ENCODE assay signal across 13 mouse cellular contexts in the genomic region with DNA sequence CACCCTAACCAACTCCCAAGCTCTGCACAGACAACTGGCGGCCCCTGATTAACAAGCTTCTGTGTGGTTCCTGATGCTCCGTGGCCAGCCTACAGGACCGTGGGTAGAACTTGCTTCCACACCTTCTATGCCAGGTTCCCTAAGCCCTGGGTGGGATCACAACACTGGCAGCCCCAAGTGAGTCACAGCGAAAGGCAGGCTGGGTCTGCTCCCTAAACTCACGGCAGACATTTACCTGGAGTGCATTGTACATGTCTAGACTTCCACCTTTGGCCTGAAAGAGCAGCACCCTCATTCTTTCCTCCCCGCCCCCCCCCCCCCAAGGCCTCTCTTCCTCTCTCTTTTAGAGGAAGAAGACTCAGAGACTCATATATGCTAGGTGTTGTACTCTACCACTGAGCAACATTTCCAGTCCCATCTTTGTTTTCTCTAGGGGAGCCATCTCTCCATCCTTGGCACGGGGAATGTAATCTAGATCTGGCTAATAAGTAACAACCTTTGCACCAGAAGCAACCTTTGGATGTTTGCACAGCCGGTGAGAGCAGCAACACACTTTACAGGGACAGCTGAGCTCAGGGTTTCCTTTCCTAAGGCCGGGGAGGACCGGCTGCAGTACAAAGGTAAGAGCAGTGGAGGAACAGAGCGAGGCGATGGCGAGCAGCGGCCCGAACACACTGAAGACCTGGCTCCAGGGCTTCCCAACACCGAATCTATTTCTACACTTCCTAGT. TPM values are rescaled to one million over a fixed set of nuclear protein-coding genes. Genes with fewer than 3 reads are reported as not detected.
DNase-seq lines count a peak whose midpoint lies in the region; ATAC-seq and TF ChIP-seq lines count a peak whose summit lies in the region.
"Had no signal": no experiment of that assay in that cellular context is flagged by ENCODE, and none has a peak within 500 bp of the region (broad histone marks: within the 10 kb centered on the region; RNA-seq: fewer than 3 reads in every experiment).

No protein-coding gene starts in this region.

- H3K27me3 ChIP-seq in lung, postnatal 0 days (replicated peaks; ENCODE audit: insufficient read depth, low read length), result no peaks in the 10 kb centered on the region
- no peaks in the 10 kb centered on the region for H3K27me3 ChIP-seq in kidney, embryonic 14.5 days (ENCODE audit: control insufficient read depth, insufficient read depth, low read length)
- H3K27me3 ChIP-seq in liver, embryonic 11.5 days (replicated peaks; ENCODE audit: control insufficient read depth, insufficient read depth, low read length), result no peaks in the 10 kb centered on the region
- H3K27me3 ChIP-seq in stomach, postnatal 0 days (ENCODE audit: control insufficient read depth, insufficient read depth, low read length), result no peaks in the 10 kb centered on the region
- H3K27me3 ChIP-seq in heart, embryonic 11.5 days (ENCODE audit: control insufficient read depth, insufficient read depth, low read length), result no peaks in the 10 kb centered on the region

- 65% methylated on average over 15 of the region's 16 CpGs for WGBS in lung, postnatal 0 days
- 68% methylated on average over 15 of the region's 16 CpGs for WGBS in kidney, embryonic 14.5 days
- 78% methylated on average over 16 of the region's 16 CpGs for WGBS in liver, embryonic 11.5 days
- 65% methylated on average over 15 of the region's 16 CpGs for WGBS in stomach, postnatal 0 days
- WGBS in heart, embryonic 11.5 days (ENCODE audit: insufficient replicate concordance), result 81% methylated on average over 16 of the region's 16 CpGs

- TF ChIP-seq CTCF in lung, postnatal 0 days (IDR thresholded peaks at IDR 0.05), result no peak
- no peak for TF ChIP-seq CTCF in stomach, postnatal 0 days (IDR thresholded peaks at IDR 0.05; ENCODE audit: low read depth)

- H3K4me1 ChIP-seq in lung, postnatal 0 days (ENCODE audit: insufficient read depth, low read depth, low read length), result no peaks in the 10 kb centered on the region
- H3K4me1 ChIP-seq in kidney, embryonic 14.5 days (ENCODE audit: control insufficient read depth, insufficient read depth, low read length), result peaks cover 19% of the 10 kb centered on the region; the same call in 1 of the 2 replicates
- no peaks in the 10 kb centered on the region; the same call in 1 of the 2 replicates for H3K4me1 ChIP-seq in liver, embryonic 11.5 days (replicated peaks; ENCODE audit: control insufficient read depth, insufficient read depth, low read length)
- H3K4me1 ChIP-seq in stomach, postnatal 0 days (replicated peaks; ENCODE audit: control insufficient read depth, insufficient read depth), result no peaks in the 10 kb centered on the region
- no peaks in the 10 kb centered on the region for H3K4me1 ChIP-seq in heart, embryonic 11.5 days (ENCODE audit: control insufficient read depth, insufficient read depth, low read length)

- H3K27ac ChIP-seq in lung, postnatal 0 days (ENCODE audit: low read length), result peak overlapping the region; percentile 4; the same call in 1 of the 2 replicates
- H3K27ac ChIP-seq in kidney, embryonic 14.5 days (ENCODE audit: low read depth, low read length), result peak overlapping the region; percentile 47; the same call in 1 of the 2 replicates
- H3K27ac ChIP-seq in liver, embryonic 11.5 days (ENCODE audit: low read depth, low read length), result peak overlapping the region; percentile 16; the same call in 1 of the 2 replicates
- H3K27ac ChIP-seq in stomach, postnatal 0 days (replicated peaks), result peak overlapping the region; percentile 58
- H3K27ac ChIP-seq in heart, embryonic 11.5 days (ENCODE audit: low read depth, low read length), result no peak overlapping the region
- H3K27ac ChIP-seq: hindbrain, embryonic 10.5 days; limb, embryonic 10.5 days; midbrain, embryonic 10.5 days had no signal

- peak; percentile 71 for DNase-seq in lung, postnatal 0 days (ENCODE audit: low spot score)
- no peak for DNase-seq in lung, postnatal 25 days (ENCODE audit: low spot score)
- no peak for DNase-seq in liver, embryonic 11.5 days (ENCODE audit: low spot score)
- DNase-seq in stomach, postnatal 0 days (ENCODE audit: low spot score), result peak; percentile 81
- DNase-seq in adipocyte (ENCODE audit: low spot score), result no peak
- DNase-seq: adrenal gland, adult 2 months; thymus, postnatal 14 days had no signal

- no peak overlapping the region for H3K9ac ChIP-seq in lung, postnatal 0 days (replicated peaks; ENCODE audit: low read depth)
- no peak overlapping the region for H3K9ac ChIP-seq in kidney, embryonic 14.5 days (ENCODE audit: low read depth, low read length)
- no peak overlapping the region for H3K9ac ChIP-seq in liver, embryonic 11.5 days (ENCODE audit: low read depth, low read length)
- no peak overlapping the region for H3K9ac ChIP-seq in stomach, postnatal 0 days (ENCODE audit: low read length)
- no peak overlapping the region for H3K9ac ChIP-seq in heart, embryonic 11.5 days (ENCODE audit: low read depth, low read length)

- H3K9me3 ChIP-seq in lung, postnatal 0 days (ENCODE audit: low read length), result no peaks in the 10 kb centered on the region
- H3K9me3 ChIP-seq in kidney, embryonic 14.5 days (ENCODE audit: control insufficient read depth, low read length), result no peaks in the 10 kb centered on the region
- H3K9me3 ChIP-seq in liver, embryonic 11.5 days (ENCODE audit: control insufficient read depth, low read length), result no peaks in the 10 kb centered on the region
- H3K9me3 ChIP-seq in stomach, postnatal 0 days (ENCODE audit: control insufficient read depth, low read length), result no peaks in the 10 kb centered on the region
- H3K9me3 ChIP-seq in heart, embryonic 11.5 days (replicated peaks; ENCODE audit: control insufficient read depth, low read length), result no peaks in the 10 kb centered on the region
- H3K9me3 ChIP-seq: hindbrain, embryonic 10.5 days; limb, embryonic 10.5 days; midbrain, embryonic 10.5 days had no signal

- no peak overlapping the region for H3K4me2 ChIP-seq in lung, postnatal 0 days (replicated peaks; ENCODE audit: low read depth, low read length)
- no peak overlapping the region for H3K4me2 ChIP-seq in kidney, embryonic 14.5 days (replicated peaks; ENCODE audit: low read depth, low read length)
- H3K4me2 ChIP-seq in liver, embryonic 11.5 days, result no peak overlapping the region
- H3K4me2 ChIP-seq in stomach, postnatal 0 days (replicated peaks; ENCODE audit: low read depth), result no peak overlapping the region
- H3K4me2 ChIP-seq in heart, embryonic 11.5 days, result no peak overlapping the region

- no peak overlapping the region for H3K4me3 ChIP-seq in lung, postnatal 0 days (ENCODE audit: low read depth, low read length)
- no peak overlapping the region for H3K4me3 ChIP-seq in kidney, embryonic 14.5 days (ENCODE audit: low read length)
- H3K4me3 ChIP-seq in liver, embryonic 11.5 days (ENCODE audit: low read depth, low read length), result no peak overlapping the region
- no peak overlapping the region for H3K4me3 ChIP-seq in stomach, postnatal 0 days (ENCODE audit: low read depth, low read length)
- no peak overlapping the region for H3K4me3 ChIP-seq in heart, embryonic 11.5 days (ENCODE audit: low read depth, low read length)
- H3K4me3 ChIP-seq: hindbrain, embryonic 10.5 days; limb, embryonic 10.5 days; midbrain, embryonic 10.5 days had no signal

- ATAC-seq in lung, postnatal 0 days, result peak; percentile 77
- ATAC-seq in kidney, embryonic 14.5 days (ENCODE audit: low FRiP score, low TSS enrichment), result peak; percentile 36; the same call in 1 of the 2 replicates
- ATAC-seq in liver, embryonic 11.5 days (replicated peaks; ENCODE audit: low FRiP score), result 0 out of 2 replicates have a peak, but pooled peaks have one; percentile 53
- peak; percentile 91 for ATAC-seq in stomach, postnatal 0 days (ENCODE audit: low FRiP score, low TSS enrichment)
- ATAC-seq in granulocyte monocyte progenitor cell, adult 5-6 weeks (replicated peaks; ENCODE audit: poor library complexity, severe bottlenecking), result no peak
- no peak for ATAC-seq in heart, embryonic 11.5 days (replicated peaks; ENCODE audit: insufficient number of reproducible peaks, low FRiP score, low TSS enrichment)

- peaks cover 5% of the 10 kb centered on the region; the same call in 1 of the 2 replicates for H3K36me3 ChIP-seq in lung, postnatal 0 days (ENCODE audit: insufficient read depth, low read length)
- peaks cover 41% of the 10 kb centered on the region for H3K36me3 ChIP-seq in kidney, embryonic 14.5 days (ENCODE audit: control insufficient read depth, insufficient read depth, low read length)
- H3K36me3 ChIP-seq in liver, embryonic 11.5 days (ENCODE audit: control insufficient read depth, insufficient read depth, low read length), result peaks cover 5% of the 10 kb centered on the region; the same call in 1 of the 2 replicates
- H3K36me3 ChIP-seq in stomach, postnatal 0 days (ENCODE audit: control insufficient read depth, insufficient read depth, low read length), result peaks cover 10% of the 10 kb centered on the region
- peaks cover 28% of the 10 kb centered on the region for H3K36me3 ChIP-seq in heart, embryonic 11.5 days (ENCODE audit: control insufficient read depth, insufficient read depth, low read length)

- TF ChIP-seq EP300 in lung, postnatal 0 days (IDR thresholded peaks at IDR 0.05), result peak; percentile 35; the same call in 1 of the 2 replicates
- no peak for TF ChIP-seq EP300 in stomach, postnatal 0 days (optimal IDR thresholded peaks at IDR 0.05)

RNA-seq across cellular contexts. Expression of a gene that starts 51.1 kb away (rescaled TPM):
- polyA plus RNA-seq in lung, postnatal 0 days (2015; fragmentation: Nextera tagmentation; extraction: Ambion mirVana), result 65.1 and 85.0 TPM in 2 replicates
- 53.3 and 68.1 TPM in 2 replicates for polyA plus RNA-seq in kidney, embryonic 14.5 days (2014; fragmentation: Nextera tagmentation; extraction: Ambion mirVana)
- 29.1 and 29.2 TPM in 2 replicates for polyA plus RNA-seq in liver, embryonic 11.5 days (2014; fragmentation: Nextera tagmentation; extraction: Ambion mirVana)
- 30.1 and 34.1 TPM in 2 replicates for polyA plus RNA-seq in stomach, postnatal 0 days (2015; fragmentation: Nextera tagmentation; extraction: Ambion mirVana)
- total RNA-seq in granulocyte monocyte progenitor cell, adult 5-6 weeks (2014; fragmentation: Nextera tagmentation), result 0.17 TPM in 1 of 2 replicates, not detected in the other
- total RNA-seq in granulocyte monocyte progenitor cell, adult 5-6 weeks (2017), result 0.04 TPM in 1 of 2 replicates, not detected in the other
- 24.5 and 26.9 TPM in 2 replicates for polyA plus RNA-seq in heart, embryonic 11.5 days (2014; fragmentation: Nextera tagmentation; extraction: Ambion mirVana)

Comparison
In these comparisons a context has a peak if more than half of its experiments do, and no peak if none do; other contexts are left out.
1. DNase-seq: peak in lung, postnatal 0 days (single experiment) and stomach, postnatal 0 days (single experiment); none in lung, postnatal 25 days (single experiment), liver, embryonic 11.5 days (single experiment) and adipocyte (single experiment).
2. ATAC-seq: peak in lung, postnatal 0 days (single experiment), kidney, embryonic 14.5 days (single experiment), liver, embryonic 11.5 days (single experiment) and stomach, postnatal 0 days (single experiment); none in granulocyte monocyte progenitor cell, adult 5-6 weeks (single experiment) and heart, embryonic 11.5 days (single experiment).